Mouse (Mus musculus): ENCODE data around the gene Mettl21a. TPM values are rescaled to one million over a fixed set of nuclear protein-coding genes. Genes with fewer than 3 reads are reported as not detected.

Gene Mettl21a
- total and polyA plus RNA-seq, 3 experiments: 7.4 to 8.5 TPM; not detected in 1

- H3K27me3 ChIP-seq (ENCODE audit: control insufficient read depth in 1 of 2, insufficient read depth in 2 of 2, low read length in 2 of 2): no peaks in the 10 kb centered on the region
- no peak overlapping the region for H3K27ac ChIP-seq (ENCODE audit: control insufficient read depth, low read depth, low read length)
- H3K4me3 ChIP-seq (ENCODE audit: control insufficient read depth in 1 of 2, insufficient read depth in 1 of 2, low read depth in 2 of 2, low read length in 2 of 2): no peak overlapping the region
- no peaks in the 10 kb centered on the region for H3K9me3 ChIP-seq (replicated peaks; ENCODE audit: insufficient read depth, low read length)
- no peaks in the 10 kb centered on the region for H3K79me2 ChIP-seq (ENCODE audit: control insufficient read depth, insufficient read depth, low read length, poor library complexity)
- H3K36me3 ChIP-seq (ENCODE audit: control insufficient read depth in 1 of 2, insufficient read depth in 2 of 2, low read length in 2 of 2): peaks cover 0 to 35% of the 10 kb centered on the region in 2 experiments; a peak in 2 of 4 replicates
- no peaks in the 10 kb centered on the region for H3K4me1 ChIP-seq (ENCODE audit: control insufficient read depth in 1 of 2, insufficient read depth in 2 of 2, low read length in 2 of 2)
- TF ChIP-seq POLR2AphosphoS2 (IDR thresholded peaks at IDR 0.05; ENCODE audit: low read length) (no peak), RAD21 (IDR thresholded peaks at IDR 0.05; ENCODE audit: low read depth, low read length) (no peak), POLR2AphosphoS5 (IDR thresholded peaks at IDR 0.05; ENCODE audit: borderline replicate concordance, low read depth, low read length) (no peak), GABPA (IDR thresholded peaks at IDR 0.05; ENCODE audit: low read depth, low read length) (no peak), ZC3H11A (IDR thresholded peaks at IDR 0.05; ENCODE audit: low read depth, low read length) (no peak), GATA1 (IDR thresholded peaks at IDR 0.05; ENCODE audit: low read depth, low read length) (no peak), MYB (IDR thresholded peaks at IDR 0.05; ENCODE audit: low read depth, low read length) (no peak), E2F4 (IDR thresholded peaks at IDR 0.05; ENCODE audit: borderline replicate concordance, low read depth, low read length) (no peak), ETS1 (IDR thresholded peaks at IDR 0.05; ENCODE audit: low read depth, low read length) (no peak), RCOR1 (IDR thresholded peaks at IDR 0.05; ENCODE audit: low read depth, low read length) (no peak), NELFE (IDR thresholded peaks at IDR 0.05; ENCODE audit: low read depth, low read length) (no peak), MEF2A (IDR thresholded peaks at IDR 0.05; ENCODE audit: extremely low read depth, insufficient replicate concordance, low read depth, low read length, poor library complexity, severe bottlenecking) (no peak), USF1 (IDR thresholded peaks at IDR 0.05; ENCODE audit: low read depth, low read length) (no peak), ZKSCAN1 (IDR thresholded peaks at IDR 0.05; ENCODE audit: low read depth, low read length) (no peak), BHLHE40 (IDR thresholded peaks at IDR 0.05; ENCODE audit: borderline replicate concordance, low read depth, low read length) (no peak), MAFK (IDR thresholded peaks at IDR 0.05; ENCODE audit: borderline replicate concordance, low read depth, low read length) (no peak), ZNF384 (IDR thresholded peaks at IDR 0.05; ENCODE audit: low read depth, low read length) (no peak), CTCF (IDR thresholded peaks at IDR 0.05 in 2 of 3, conservative IDR thresholded peaks at IDR 0.05 in 1 of 3; ENCODE audit: control insufficient read depth in 1 of 3, insufficient read depth in 1 of 3, low read depth in 2 of 3, low read length in 3 of 3, poor library complexity in 1 of 3, severe bottlenecking in 1 of 3) (no peak), UBTF (IDR thresholded peaks at IDR 0.05; ENCODE audit: borderline replicate concordance, insufficient read depth, low read depth, low read length) (no peak)
- no peak overlapping the region for H3K9ac ChIP-seq (ENCODE audit: control insufficient read depth, low read depth, low read length, poor library complexity, severe bottlenecking)
- no peak for DNase-seq (ENCODE audit: low read depth, low spot score)
These were observed 41.0 kb downstream of the Mettl21a start for GRCm38 (mm10) chr1:64576022-64576421.

- Histone ChIP-seq H3K79me2 (ENCODE audit: control insufficient read depth, insufficient read depth, low read length, poor library complexity) (no peaks in the 10 kb centered on the region), H3K36me3 (ENCODE audit: control insufficient read depth in 1 of 2, insufficient read depth in 2 of 2, low read length in 2 of 2) (peaks cover 0 to 13% of the 10 kb centered on the region in 2 experiments; a peak in 2 of 4 replicates), H3K4me3 (ENCODE audit: control insufficient read depth in 1 of 2, insufficient read depth in 1 of 2, low read depth in 2 of 2, low read length in 2 of 2) (no peak overlapping the region), H3K9ac (ENCODE audit: control insufficient read depth, low read depth, low read length, poor library complexity, severe bottlenecking) (no peak overlapping the region), H3K27me3 (ENCODE audit: control insufficient read depth in 1 of 2, insufficient read depth in 2 of 2, low read length in 2 of 2) (no peaks in the 10 kb centered on the region), H3K27ac (ENCODE audit: control insufficient read depth, low read depth, low read length) (no peak overlapping the region), H3K9me3 (replicated peaks; ENCODE audit: insufficient read depth, low read length) (no peaks in the 10 kb centered on the region), H3K4me1 (ENCODE audit: control insufficient read depth in 1 of 2, insufficient read depth in 2 of 2, low read length in 2 of 2) (no peaks in the 10 kb centered on the region)
- peak; percentile 41; the same call in 1 of the 2 replicates for TF ChIP-seq USF1 (IDR thresholded peaks at IDR 0.05; ENCODE audit: low read depth, low read length)
- no peak for TF ChIP-seq POLR2AphosphoS5 (IDR thresholded peaks at IDR 0.05; ENCODE audit: borderline replicate concordance, low read depth, low read length)
- no peak for DNase-seq (ENCODE audit: low read depth, low spot score)
These were observed 48.8 kb downstream of the Mettl21a start for GRCm38 (mm10) chr1:64568206-64568605.
